Mouse (Mus musculus) G1E (cell line): Measurements from ENCODE around the gene Prkaca.

ENCODE experiments used
- CTCF ChIP-seq: IDR thresholded peaks from 2 replicates; pipeline ENCODE4 v1.5.1; 2012; ENCODE audit warnings: low read depth, low read length, inconsistent platforms, mixed read lengths
- GATA1 ChIP-seq: IDR thresholded peaks from 2 replicates; pipeline ENCODE4 v1.6.1; 2012; ENCODE audit warnings: borderline replicate concordance, low read length, inconsistent platforms, mixed read lengths

- no peak for TF ChIP-seq CTCF
- no peak for TF ChIP-seq GATA1
Measured at GRCm38 (mm10) chr8:83999057-83999705, 26.4 kb downstream of the Prkaca start.
